Mouse (Mus musculus) embryonic stem cell, embryonic (primary cell): Measurements from ENCODE around the gene Fbxo27.

Experiments used
- CTCF ChIA-PET, 4 experiments: fragments of 300-600 bp in 2 of 4; fragments of 350-600 bp in 2 of 4; sonication (Branson Sonifier 250); formaldehyde crosslinking; loops; one replicate each; lab custom pipeline; 2022; ENCODE audit warnings: inconsistent platforms in 2 of 4; lab: Charles Lee
- POLR2A ChIA-PET, 4 experiments: fragments of 300-600 bp in 2 of 4; fragments of 350-600 bp in 2 of 4; sonication (Branson Sonifier 250); formaldehyde crosslinking; loops; one replicate each; lab custom pipeline; 2022; ENCODE audit warnings: antibody characterized with exemption in 4 of 4, inconsistent platforms in 1 of 4; lab: Charles Lee

Gene Fbxo27

DNA sequence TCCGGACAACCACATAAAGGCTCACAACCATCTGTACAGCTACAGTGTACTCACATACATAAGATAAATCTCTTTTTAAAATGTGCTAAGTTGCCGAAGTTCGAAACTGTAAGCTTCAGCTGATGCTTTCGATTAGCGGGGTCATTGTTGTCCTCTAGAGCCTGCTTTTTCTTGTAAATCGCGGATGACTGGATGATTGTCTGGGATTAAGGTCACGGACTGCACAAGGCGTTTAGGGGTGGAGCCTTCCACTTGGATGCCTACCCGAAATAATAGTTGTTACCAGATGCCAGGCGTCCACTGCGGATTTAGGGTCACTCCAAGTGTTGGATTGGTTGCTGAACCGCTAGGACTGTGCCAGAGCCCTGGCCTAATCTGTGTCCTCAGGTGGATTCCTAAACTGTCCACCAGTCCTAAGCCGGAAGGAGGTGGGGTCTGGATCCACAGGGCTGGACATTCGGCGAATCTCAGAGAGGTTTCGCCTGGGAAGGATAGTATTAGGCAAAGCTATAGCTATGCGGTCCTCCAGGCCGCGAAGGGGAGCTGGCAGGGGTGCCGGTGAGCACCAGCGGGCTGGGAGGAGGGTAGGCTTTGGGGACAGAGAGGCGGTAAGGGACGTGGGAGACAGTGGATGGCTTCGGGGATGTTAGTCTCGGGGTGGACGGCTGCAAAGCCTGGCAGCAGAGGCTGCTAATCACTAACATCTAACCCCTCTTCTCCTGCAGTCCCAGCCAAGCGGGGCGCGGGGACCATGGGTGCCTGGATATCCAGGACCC is at the start of gene Fbxo27:
Gene Fbxo27 (plus strand): TSS at position 305 of the 776 bp plus-strand sequence.
- POLR2A ChIA-PET: interaction anchor here (0.5 to 8.3 kb wide), 62 partner anchors 10 to 1331 kb away, joined by 3 to 97 read pairs (median 5); partner anchors contain the start of genes Fbxo17 (in 2 of the 4), Acp7 (in 1 of the 4), Dyrk1b (in 1 of the 4) and Ech1 (in 1 of the 4)
- CTCF ChIA-PET: interaction anchor here in 3 of 4 experiments (0.6 to 1.9 kb wide), 6 partner anchors 14 to 1471 kb away, joined by 3 to 12 read pairs (median 4); no protein-coding TSS in a partner anchor

DNA sequence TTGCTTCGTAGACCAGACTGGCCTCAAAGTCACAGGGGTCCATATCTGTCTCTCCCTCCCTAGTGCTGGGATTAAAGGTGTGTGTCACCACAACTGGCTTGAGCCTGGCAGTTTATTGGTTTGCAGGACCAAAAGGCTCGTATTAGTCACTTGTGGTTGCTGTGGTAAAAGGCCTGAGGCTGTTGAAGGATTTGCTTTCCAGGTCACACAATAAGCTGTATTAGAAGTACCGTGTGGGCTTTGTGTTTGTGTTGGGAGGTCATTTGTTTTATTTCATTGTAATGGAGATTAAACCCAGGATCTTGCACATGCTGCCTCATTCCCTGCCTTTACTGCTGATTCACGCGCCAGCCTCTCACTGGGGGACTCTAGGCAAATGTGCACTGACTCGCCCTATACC is 47.3 kb upstream of the Fbxo27 start:
- ChIA-PET POLR2A (interaction anchor here (0.6 to 3.5 kb wide), 22 partner anchors 9 to 199 kb away, joined by 3 to 13 read pairs (median 3); partner anchors contain the start of genes Fbxo17 (in 1 of the 4) and Fbxo27 (in 1 of the 4)), CTCF (interaction anchor here in 2 of 4 experiments (0.6 to 1.1 kb wide), 3 partner anchors 25 to 31 kb away, joined by 3 to 8 read pairs (median 3); no protein-coding TSS in a partner anchor)

DNA sequence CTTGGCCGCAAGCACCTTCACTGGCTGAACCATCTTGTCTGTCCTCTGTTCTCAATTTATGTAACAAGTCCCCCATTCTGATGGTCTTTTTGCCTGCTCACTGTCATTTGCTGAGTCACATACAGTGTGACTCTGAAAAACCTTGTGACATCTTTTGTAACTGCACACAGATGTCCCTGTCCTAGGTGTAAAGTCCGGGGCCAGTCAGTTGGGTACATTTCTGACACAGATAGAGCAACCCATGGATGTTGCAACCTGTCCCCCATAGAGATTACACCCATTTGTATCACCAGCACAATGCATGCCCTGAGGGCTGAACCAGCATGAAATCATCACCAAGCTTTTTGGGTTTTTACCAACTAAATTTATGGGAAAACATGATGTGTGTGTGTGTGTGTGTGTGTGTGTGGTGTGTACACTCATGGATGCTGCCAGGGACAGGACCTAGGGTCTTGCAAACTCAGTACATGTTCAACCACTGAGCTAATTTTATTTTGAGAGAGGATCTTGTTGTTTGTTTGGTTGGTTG is 46.6 kb upstream of the Fbxo27 start:
- ChIA-PET CTCF (interaction anchor here in 3 of 4 experiments (0.6 to 2.1 kb wide), 10 partner anchors 14 to 209 kb away, joined by 3 to 10 read pairs (median 4); partner anchors contain the start of gene Gmfg (in 1 of the 3)), POLR2A (interaction anchor here in 3 of 4 experiments (0.5 to 3.5 kb wide), 28 partner anchors 8 to 264 kb away, joined by 3 to 13 read pairs (median 4); partner anchors contain the start of genes Fbxo17 (in 1 of the 3), Fbxo27 (in 1 of the 3), Med29 (in 1 of the 3) and Paf1 (in 1 of the 3))

DNA sequence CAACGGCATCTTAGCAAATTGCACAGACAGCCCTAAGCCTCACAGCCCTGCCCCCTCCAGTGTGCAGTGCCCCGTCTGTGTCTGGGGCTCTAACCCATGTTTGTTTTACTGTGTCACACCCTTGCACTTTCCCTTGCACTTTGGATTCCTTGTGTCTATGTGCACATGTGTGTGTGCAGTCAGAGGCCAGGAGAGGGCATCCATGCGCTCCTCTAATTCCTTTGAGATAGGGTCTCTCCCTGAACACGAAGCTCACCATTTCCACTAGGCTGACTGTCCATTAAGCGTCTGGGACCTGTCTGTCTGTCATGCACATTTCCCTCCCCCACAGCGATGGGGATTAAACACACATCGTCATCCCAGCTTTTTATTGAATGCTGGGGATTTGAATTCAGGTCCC is 45.6 kb upstream of the Fbxo27 start:
- CTCF ChIA-PET: interaction anchor here (0.5 to 2.1 kb wide), 18 partner anchors 9 to 659 kb away, joined by 3 to 10 read pairs (median 4); partner anchors contain the start of gene Gmfg (in 1 of the 4)
- POLR2A ChIA-PET: interaction anchor here in 3 of 4 experiments (0.6 to 3.5 kb wide), 26 partner anchors 9 to 1866 kb away, joined by 3 to 13 read pairs (median 4); partner anchors contain the start of genes Fbxo27 (in 2 of the 3), Fbxo17 (in 1 of the 3), Med29 (in 1 of the 3) and Mrps12 (in 1 of the 3)

DNA sequence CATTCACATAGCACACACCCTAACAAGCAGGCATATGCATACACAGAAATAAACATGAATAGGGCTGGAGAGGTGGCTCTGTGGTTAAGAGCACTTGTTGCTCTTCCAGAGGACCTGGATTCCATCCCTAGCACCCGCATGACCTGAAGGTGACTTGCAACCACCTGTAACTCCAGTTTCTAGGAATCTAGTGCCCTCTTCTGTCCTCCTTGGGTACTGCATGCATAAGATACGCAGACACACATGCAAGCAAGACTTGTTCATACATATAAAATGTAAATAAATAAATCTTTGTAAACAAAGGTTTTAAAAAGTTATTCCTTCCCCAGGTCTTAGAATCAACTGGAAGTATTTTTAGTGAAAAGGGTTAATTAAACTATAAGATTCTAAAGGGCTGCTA is 41.5 kb upstream of the Fbxo27 start:
- ChIA-PET POLR2A (no interaction called here), CTCF (interaction anchor here in 1 of 4 experiments (0.6 kb wide), 1 partner anchor 213 kb away, joined by 6 read pairs; no protein-coding TSS in a partner anchor)

DNA sequence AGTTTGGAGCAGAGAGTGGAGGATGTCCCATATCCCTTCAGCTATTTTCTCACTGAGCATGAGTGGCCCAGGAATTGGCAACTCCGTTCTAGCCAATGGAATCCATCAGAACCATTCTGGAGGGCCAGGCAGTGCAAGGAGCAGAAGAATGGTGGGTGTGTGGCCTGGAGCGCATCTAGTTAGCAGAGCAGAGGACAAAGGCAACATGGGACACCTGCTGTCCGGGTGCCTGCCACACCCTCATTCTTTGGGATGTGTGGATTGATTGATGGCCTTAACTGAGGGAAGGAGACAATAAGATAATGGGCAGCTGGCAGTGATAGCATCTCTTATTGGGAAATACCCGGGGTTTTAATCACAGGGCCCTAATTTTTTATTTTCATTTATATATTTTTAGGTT is 36.2 kb upstream of the Fbxo27 start:
- CTCF ChIA-PET: interaction anchor here in 3 of 4 experiments (0.6 to 1.5 kb wide), 6 partner anchors 9 to 71 kb away, joined by 3 to 6 read pairs (median 3); no protein-coding TSS in a partner anchor
- POLR2A ChIA-PET: interaction anchor here (0.6 to 2.4 kb wide), 30 partner anchors 9 to 305 kb away, joined by 3 to 13 read pairs (median 4); partner anchors contain the start of genes Acp7 (in 1 of the 4), Fbxo17 (in 1 of the 4) and Fbxo27 (in 1 of the 4)

DNA sequence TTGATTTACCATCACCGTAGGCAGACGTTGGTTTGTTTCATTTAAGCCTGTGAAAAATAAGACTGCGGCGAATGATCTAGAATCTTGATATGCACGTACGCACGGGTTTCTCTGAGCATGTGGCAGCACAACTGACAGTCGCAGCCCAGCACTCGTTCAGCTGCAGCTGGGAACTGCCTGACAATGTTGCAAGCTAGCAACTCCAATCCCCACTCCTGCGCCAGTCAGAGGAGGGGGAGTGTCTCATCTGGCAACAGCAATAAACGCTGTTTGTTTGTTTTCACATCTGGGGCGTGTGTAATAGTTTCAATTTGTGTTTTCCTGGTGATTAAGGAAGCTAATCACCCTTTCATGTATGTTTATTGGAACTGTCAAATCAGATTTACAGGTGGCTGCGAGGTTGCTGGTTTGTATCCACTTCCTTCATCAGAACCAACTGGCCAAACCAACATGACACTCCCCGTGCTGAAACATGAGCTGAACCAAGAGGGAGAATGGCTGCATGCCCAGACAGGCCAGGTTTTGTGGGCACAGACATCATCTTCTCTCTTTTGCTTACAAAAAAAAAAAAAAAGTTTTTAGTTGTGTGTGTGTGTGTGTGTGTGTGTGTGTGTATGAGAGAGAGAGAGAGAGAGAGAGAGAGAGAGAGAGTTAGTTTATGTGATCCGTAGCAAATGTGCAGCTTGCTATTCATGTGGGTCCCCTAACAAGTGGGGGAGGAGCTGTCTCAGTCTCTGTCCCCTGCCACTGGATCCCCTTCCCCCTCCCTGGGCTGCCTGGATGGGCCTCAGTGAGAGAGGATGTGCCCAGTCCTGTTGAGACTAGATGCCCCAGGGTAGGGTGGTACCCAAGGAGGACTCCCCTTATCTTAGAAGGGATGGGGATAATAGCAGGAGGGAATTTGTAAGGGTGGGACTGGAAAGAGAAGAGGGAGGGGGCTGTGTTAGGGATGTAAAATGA is 26.7 kb upstream of the Fbxo27 start:
- CTCF ChIA-PET: interaction anchor here (0.6 to 4.3 kb wide), 21 partner anchors 8 to 635 kb away, joined by 3 to 36 read pairs (median 3); partner anchors contain the start of gene Fbxo17 (in 1 of the 4)
- POLR2A ChIA-PET: interaction anchor here (0.6 to 4.0 kb wide), 33 partner anchors 8 to 1854 kb away, joined by 3 to 15 read pairs (median 4); partner anchors contain the start of gene Fbxo27 (in 1 of the 4)

DNA sequence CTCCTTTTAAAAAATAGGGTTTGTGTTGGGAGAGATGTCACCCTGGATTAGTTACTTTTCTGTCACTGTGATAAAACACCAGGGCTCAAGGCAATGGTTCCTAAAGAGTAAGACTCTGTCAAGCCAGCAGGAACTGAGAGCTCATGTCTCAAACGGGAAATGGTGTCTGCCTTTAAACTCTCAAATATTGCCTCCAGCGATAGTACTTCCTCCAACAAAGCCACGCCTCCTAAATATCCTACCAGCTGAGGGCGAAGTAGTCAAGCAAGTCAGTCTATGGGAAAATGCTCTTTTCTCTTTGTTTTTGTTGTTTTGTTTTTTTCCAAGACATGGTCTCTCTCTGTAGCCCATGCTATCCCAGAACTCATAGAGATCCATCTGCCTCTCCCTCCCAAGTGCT is 21.5 kb upstream of the Fbxo27 start:
- ChIA-PET POLR2A (interaction anchor here in 3 of 4 experiments (0.5 to 8.1 kb wide), 5 partner anchors 10 to 210 kb away, joined by 3 to 97 read pairs (median 4); partner anchors contain the start of genes Acp7 (in 1 of the 3), Capn12 (in 1 of the 3) and Fbxo27 (in 1 of the 3)), CTCF (interaction anchor here in 1 of 4 experiments (0.6 kb wide), 1 partner anchor 879 kb away, joined by 4 read pairs; no protein-coding TSS in a partner anchor)

DNA sequence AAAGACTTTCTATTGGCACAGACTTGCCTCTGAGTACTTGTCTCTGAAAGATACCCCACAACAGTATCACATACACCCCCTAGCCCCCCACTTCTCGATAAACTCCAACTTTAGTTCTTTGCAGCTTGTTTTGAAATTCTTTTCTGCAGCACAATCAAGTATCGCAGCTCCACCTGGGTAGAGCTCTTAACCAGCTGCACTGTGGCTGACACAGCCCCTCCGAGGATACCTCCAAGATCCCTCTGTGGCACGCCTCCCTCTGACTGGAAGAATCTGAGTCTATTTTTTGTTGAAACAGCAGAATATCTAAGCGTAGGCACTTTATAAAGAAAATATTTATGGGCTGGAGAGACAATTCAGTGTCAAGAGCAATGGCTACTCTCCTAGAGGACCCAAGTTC is 20.4 kb upstream of the Fbxo27 start:
- ChIA-PET POLR2A (interaction anchor here in 3 of 4 experiments (0.6 to 8.1 kb wide), 7 partner anchors 11 to 119 kb away, joined by 3 to 97 read pairs (median 3); partner anchors contain the start of genes Fbxo27 (in 1 of the 3), Mrps12 (in 1 of the 3) and Sars2 (in 1 of the 3)), CTCF (interaction anchor here in 2 of 4 experiments (1.3 to 2.4 kb wide), 2 partner anchors 13 to 39 kb away, joined by 3 to 6 read pairs; no protein-coding TSS in a partner anchor)

DNA sequence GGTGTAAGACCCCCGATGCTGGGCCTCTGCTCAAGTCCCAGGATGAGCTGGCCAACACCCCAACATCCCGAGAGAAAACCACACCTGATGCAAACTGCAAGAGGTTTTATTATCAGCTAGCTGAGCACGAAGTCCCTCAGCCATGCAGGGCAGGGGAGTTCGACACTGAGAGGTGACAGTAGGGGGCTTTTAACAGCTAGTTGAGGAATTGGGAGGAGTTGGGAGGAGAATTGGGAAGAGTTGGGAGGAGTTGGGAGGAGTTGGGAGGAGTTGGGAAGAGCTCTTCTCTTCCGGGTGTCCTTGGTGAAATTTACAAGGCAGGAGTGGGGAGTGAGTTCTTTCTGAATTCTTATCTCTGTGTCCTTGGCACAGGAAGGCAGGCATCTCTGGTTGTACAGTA is 19.9 kb upstream of the Fbxo27 start:
- POLR2A ChIA-PET: interaction anchor here in 2 of 4 experiments (0.6 to 8.1 kb wide), 14 partner anchors 12 to 215 kb away, joined by 3 to 97 read pairs (median 4); partner anchors contain the start of genes Fbxo27 (in 2 of the 2), Acp7 (in 1 of the 2), Mrps12 (in 1 of the 2) and Sars2 (in 1 of the 2)
- CTCF ChIA-PET: interaction anchor here in 2 of 4 experiments (0.8 to 4.0 kb wide), 5 partner anchors 7 to 39 kb away, joined by 3 to 36 read pairs (median 3); no protein-coding TSS in a partner anchor

DNA sequence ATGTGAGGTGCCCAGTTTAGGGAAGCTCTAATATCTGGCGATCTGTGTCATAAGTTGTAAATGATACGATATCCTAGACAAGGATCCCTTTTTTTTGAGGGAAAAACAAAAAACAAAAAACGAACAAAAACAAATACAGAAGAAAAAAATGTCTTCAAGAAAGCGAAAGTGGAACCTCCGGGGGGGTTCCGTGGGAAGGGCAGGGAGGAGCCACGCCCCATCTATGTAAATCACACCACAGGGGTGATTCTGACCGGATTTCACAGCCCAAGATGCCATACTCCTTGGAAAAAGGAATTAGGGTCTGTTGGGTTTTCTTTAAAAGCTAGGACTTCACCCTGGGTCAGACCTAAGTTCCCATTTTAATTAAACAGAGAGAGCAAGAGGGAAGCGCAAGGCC is 17.7 kb upstream of the Fbxo27 start:
- POLR2A ChIA-PET: interaction anchor here (0.6 to 8.1 kb wide), 41 partner anchors 8 to 336 kb away, joined by 3 to 97 read pairs (median 5); partner anchors contain the start of genes Fbxo27 (in 3 of the 4), Acp7 (in 2 of the 4), Fbxo17 (in 2 of the 4) and Actn4 (in 1 of the 4)
- CTCF ChIA-PET: interaction anchor here (0.5 to 4.0 kb wide), 32 partner anchors 9 to 495 kb away, joined by 3 to 36 read pairs (median 4); partner anchors contain the start of genes Acp7 (in 1 of the 4), Fbxo17 (in 1 of the 4), Fbxo27 (in 1 of the 4) and Ggn (in 1 of the 4)

DNA sequence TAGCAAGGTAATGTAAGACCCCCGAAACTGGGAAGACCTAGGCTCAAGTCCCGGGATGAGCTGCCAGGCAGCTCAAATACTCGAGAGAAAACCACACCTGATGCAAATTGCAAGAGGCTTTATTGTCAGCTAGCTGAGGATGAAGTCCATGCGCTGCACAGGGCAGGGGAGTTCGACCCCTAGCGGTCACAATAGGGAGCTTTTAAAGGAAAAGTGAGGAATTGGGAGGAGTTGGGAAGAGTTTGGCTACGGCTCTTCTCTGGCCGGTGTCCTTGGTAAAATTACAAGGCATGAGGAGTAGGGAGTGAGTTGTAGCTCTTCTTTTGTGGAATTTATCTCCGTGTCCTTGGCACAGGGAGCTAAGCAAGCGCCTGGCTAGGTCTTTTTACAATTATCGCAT is 16.9 kb upstream of the Fbxo27 start:
- ChIA-PET CTCF (interaction anchor here (0.5 to 4.0 kb wide), 47 partner anchors 9 to 239 kb away, joined by 3 to 36 read pairs (median 4); partner anchors contain the start of genes Mrps12 (in 2 of the 4), Acp7 (in 1 of the 4), Fbxo17 (in 1 of the 4) and Fbxo27 (in 1 of the 4)), POLR2A (interaction anchor here (0.6 to 8.1 kb wide), 64 partner anchors 9 to 337 kb away, joined by 3 to 97 read pairs (median 4); partner anchors contain the start of genes Fbxo17 (in 3 of the 4), Fbxo27 (in 3 of the 4), Acp7 (in 2 of the 4) and Med29 (in 2 of the 4))

DNA sequence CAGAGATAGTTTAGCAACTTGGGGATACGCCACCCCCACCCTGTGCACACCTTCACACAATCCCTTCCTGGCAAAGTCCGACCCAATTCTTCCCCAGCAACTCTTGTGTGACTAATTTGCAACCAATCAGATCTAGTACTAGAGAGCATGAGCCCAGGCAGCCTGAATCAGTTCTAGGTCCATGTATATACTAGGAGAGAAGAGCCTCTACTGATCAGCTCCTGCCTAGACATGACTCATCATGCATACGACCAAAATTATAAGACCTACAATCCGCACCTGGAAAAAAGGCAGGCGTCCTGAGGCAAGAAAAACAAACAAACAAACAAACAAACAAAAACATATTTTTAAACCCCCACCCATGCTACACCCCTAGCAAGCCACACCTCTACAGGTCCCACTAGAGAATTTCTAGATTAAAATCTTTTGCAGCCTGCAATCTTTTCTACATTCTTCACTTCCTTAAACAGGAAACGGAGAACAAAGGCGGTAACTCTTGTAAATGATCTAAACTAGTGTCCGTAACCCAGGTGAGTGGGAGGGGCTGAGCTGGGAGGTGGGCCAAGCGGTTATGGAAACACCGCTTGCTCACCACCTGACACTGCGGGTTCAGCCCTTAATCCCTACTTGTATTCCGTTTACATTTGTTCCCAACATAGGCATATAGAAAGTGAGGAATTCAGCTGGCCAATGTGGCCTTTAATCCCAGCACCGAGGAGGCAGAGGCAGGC is 15.7 kb upstream of the Fbxo27 start:
- CTCF ChIA-PET: interaction anchor here (0.5 to 4.0 kb wide), 15 partner anchors 11 to 1374 kb away, joined by 3 to 36 read pairs (median 6); partner anchors contain the start of genes Fbxo17 (in 1 of the 4), Mrps12 (in 1 of the 4) and Sars2 (in 1 of the 4)
- POLR2A ChIA-PET: interaction anchor here in 3 of 4 experiments (0.6 to 8.1 kb wide), 27 partner anchors 9 to 1911 kb away, joined by 3 to 97 read pairs (median 5); partner anchors contain the start of genes Fbxo17 (in 2 of the 3), Fbxo27 (in 2 of the 3), Eif3k (in 1 of the 3) and Map4k1 (in 1 of the 3)

DNA sequence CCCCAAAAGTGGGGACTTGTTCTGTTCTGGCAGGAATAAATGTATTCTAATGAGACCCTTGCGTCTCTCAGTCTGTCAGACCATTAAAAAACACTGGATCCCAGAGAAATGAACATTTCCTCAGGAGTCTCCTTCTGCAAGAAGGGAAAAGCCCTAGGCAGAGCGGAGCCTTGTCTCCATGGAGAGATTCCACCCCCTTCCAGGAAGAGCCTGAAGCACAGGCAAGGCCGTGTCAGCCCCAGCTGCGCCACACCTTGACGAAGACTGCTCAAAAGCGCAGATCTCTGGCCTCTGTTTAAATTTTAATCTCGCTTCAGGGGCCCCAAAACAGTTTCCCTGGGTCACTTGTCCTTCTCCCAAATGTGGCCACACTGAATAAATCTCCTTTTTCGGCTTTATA is 15.0 kb upstream of the Fbxo27 start:
- ChIA-PET POLR2A (interaction anchor here in 3 of 4 experiments (0.5 to 8.1 kb wide), 13 partner anchors 15 to 1910 kb away, joined by 3 to 97 read pairs (median 5); partner anchors contain the start of genes Fbxo27 (in 2 of the 3), Eif3k (in 1 of the 3), Fbxo17 (in 1 of the 3) and Map4k1 (in 1 of the 3)), CTCF (interaction anchor here in 3 of 4 experiments (0.5 to 2.6 kb wide), 9 partner anchors 15 to 1375 kb away, joined by 3 to 10 read pairs (median 4); no protein-coding TSS in a partner anchor)
